Mouse (Mus musculus) ES-Bruce4 (cell line): ENCODE results near the gene Spib.

Experiments
- CTCF ChIP-seq: IDR thresholded peaks from one replicate; pipeline ENCODE4 v1.8.1; 2011; ENCODE audit warnings: low read depth, low read length
- POLR2A ChIP-seq: IDR thresholded peaks from one replicate; pipeline ENCODE4 v1.8.1; 2011; ENCODE audit warnings: low read length; ENCODE audit not compliant: insufficient read depth

DNA sequence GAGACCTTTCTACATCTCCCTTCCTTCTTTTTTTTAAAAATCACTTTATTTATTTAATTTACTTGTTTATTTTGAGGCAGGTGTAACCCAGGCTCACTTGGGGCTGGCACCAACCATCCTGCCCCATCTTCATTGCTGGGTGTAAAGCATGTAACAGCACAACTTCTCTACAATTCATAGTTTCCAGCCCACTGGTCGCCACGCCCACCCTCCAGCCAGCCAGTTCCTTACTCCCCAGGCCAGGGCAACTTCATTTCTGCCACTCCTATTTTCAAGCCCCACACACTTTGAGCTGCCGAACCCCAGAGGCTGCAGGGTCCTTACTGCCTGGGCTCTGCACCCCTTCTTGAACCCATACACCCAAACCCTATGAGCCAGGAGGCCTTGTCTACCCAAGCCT is 10.9 kb downstream of the Spib start:
- no peak for TF ChIP-seq CTCF
- no peak for TF ChIP-seq POLR2A
